Comparison of ENCODE assay signal across 20 mouse cellular contexts in genomic region chr14:120542445-120542844, GRCm38 (mm10).
A peak's percentile ranks its signal among the peaks of the same experiment; 100 is the strongest.
DNase-seq lines count a peak whose midpoint lies in the region; ATAC-seq and TF ChIP-seq lines count a peak whose summit lies in the region.
"Had no signal": no experiment of that assay in that cellular context is flagged by ENCODE, and none has a peak within 500 bp of the region (broad histone marks: within the 10 kb centered on the region; RNA-seq: fewer than 3 reads in every experiment).

No protein-coding gene starts in this region.

- no peaks in the 10 kb centered on the region for H3K36me3 ChIP-seq in lung, postnatal 0 days (ENCODE audit: insufficient read depth, low read length)
- H3K36me3 ChIP-seq: embryonic facial prominence, embryonic 13.5 days; forebrain, embryonic 12.5 days; hindbrain, embryonic 13.5 days; intestine, embryonic 15.5 days had no signal

- WGBS in lung, postnatal 0 days: 43% methylated on average over 8 of the region's 8 CpGs

- intact Hi-C loops in gastrocnemius, adult 2 months (cut with DNase I): no loop called here
- intact Hi-C loops in gastrocnemius, postnatal 14 days (cut with DNase I; ENCODE audit: low total_unique reads): no loop called here

- peak; percentile 58 for TF ChIP-seq EP300 in lung, postnatal 0 days (IDR thresholded peaks at IDR 0.05)

- peak overlapping the region; percentile 55; the same call in 1 of the 2 replicates for H3K27ac ChIP-seq in gastrocnemius, adult 2 months
- no peak overlapping the region for H3K27ac ChIP-seq in lung, postnatal 0 days (ENCODE audit: low read length)
- H3K27ac ChIP-seq: embryonic facial prominence, embryonic 13.5 days; forebrain, embryonic 12.5 days; hindbrain, embryonic 13.5 days; intestine, embryonic 15.5 days had no signal

- no peaks in the 10 kb centered on the region for H3K9me3 ChIP-seq in lung, postnatal 0 days (ENCODE audit: low read length)
- H3K9me3 ChIP-seq: embryonic facial prominence, embryonic 13.5 days; forebrain, embryonic 12.5 days; hindbrain, embryonic 13.5 days; intestine, embryonic 15.5 days had no signal

- H3K4me3 ChIP-seq in gastrocnemius, adult 2 months: no peak overlapping the region
- no peak overlapping the region for H3K4me3 ChIP-seq in lung, postnatal 0 days (ENCODE audit: low read depth, low read length)
- H3K4me3 ChIP-seq: embryonic facial prominence, embryonic 13.5 days; forebrain, embryonic 12.5 days; hindbrain, embryonic 13.5 days; intestine, embryonic 15.5 days had no signal

- no peak overlapping the region for H3K4me2 ChIP-seq in lung, postnatal 0 days (replicated peaks; ENCODE audit: low read depth, low read length)
- H3K4me2 ChIP-seq: embryonic facial prominence, embryonic 13.5 days; forebrain, embryonic 12.5 days; hindbrain, embryonic 13.5 days; intestine, embryonic 15.5 days had no signal

- ATAC-seq in lung, postnatal 0 days: peak; percentile 62
- ATAC-seq: activated CD4-positive, CD25-positive, alpha-beta regulatory T cell, adult 4 months; intestine, embryonic 15.5 days; Patski had no signal

- DNase-seq in gastrocnemius, adult 2 months: no peak
- no peak for DNase-seq in gastrocnemius, postnatal 14 days
- peak; percentile 55 to 57 for DNase-seq in heart, adult 9 months (ENCODE audit: low spot score in 2 of 2)
- DNase-seq in heart, postnatal 4 days: no peak
- DNase-seq in lung, postnatal 0 days (ENCODE audit: low spot score): peak; percentile 83
- DNase-seq in lung, postnatal 14 days: no peak
- DNase-seq in right cerebral cortex, postnatal 36 days (ENCODE audit: low spot score in 2 of 2): no peak
- no peak for DNase-seq in spleen, postnatal 14 days (ENCODE audit: low spot score in 2 of 2)
- DNase-seq: adrenal gland, postnatal 14 days; cerebellum, adult 11-12 months; cerebellum, adult 9-10 months; cerebellum, postnatal 25 days; kidney, adult 18-20 months had no signal

- no peak for TF ChIP-seq CTCF in gastrocnemius, adult 2 months (IDR thresholded peaks at IDR 0.05)
- no peak for TF ChIP-seq CTCF in lung, postnatal 0 days (IDR thresholded peaks at IDR 0.05)

- H3K27me3 ChIP-seq in lung, postnatal 0 days (replicated peaks; ENCODE audit: insufficient read depth, low read length): no peaks in the 10 kb centered on the region
- H3K27me3 ChIP-seq: CH12.LX; embryonic facial prominence, embryonic 13.5 days; forebrain, embryonic 12.5 days; hindbrain, embryonic 13.5 days; intestine, embryonic 15.5 days; Patski had no signal

- no peak overlapping the region for H3K9ac ChIP-seq in lung, postnatal 0 days (replicated peaks; ENCODE audit: low read depth)
- H3K9ac ChIP-seq: embryonic facial prominence, embryonic 13.5 days; forebrain, embryonic 12.5 days; hindbrain, embryonic 13.5 days; intestine, embryonic 15.5 days had no signal

- H3K4me1 ChIP-seq in lung, postnatal 0 days (ENCODE audit: insufficient read depth, low read depth, low read length): no peaks in the 10 kb centered on the region
- H3K4me1 ChIP-seq: embryonic facial prominence, embryonic 13.5 days; forebrain, embryonic 12.5 days; hindbrain, embryonic 13.5 days; intestine, embryonic 15.5 days had no signal

Comparison
In these comparisons a context has a peak if more than half of its experiments do, and no peak if none do; other contexts are left out.
1. DNase-seq: peak in heart, adult 9 months (2 of 2) and lung, postnatal 0 days (single experiment); none in gastrocnemius, adult 2 months (single experiment), gastrocnemius, postnatal 14 days (single experiment), heart, postnatal 4 days (single experiment), lung, postnatal 14 days (single experiment), right cerebral cortex, postnatal 36 days (0 of 2) and spleen, postnatal 14 days (0 of 2).